Mouse (Mus musculus) layer of hippocampus, adult 18-20 months (tissue): ENCODE measurements around the gene 6030468B19Rik. TPM values are rescaled to one million over a fixed set of nuclear protein-coding genes. Genes with fewer than 3 reads are reported as not detected.
"Not testable (repeated sequence)": the region's sequence is repeated elsewhere in the genome, so short reads cannot be mapped to it uniquely, and the experiment has no call there.

Experiments
- DNase-seq, 2 experiments: peaks; one replicate each; pipeline ENCODE4 v3.0.0; 2022; ENCODE audit warnings: low spot score in 2 of 2
- total RNA-seq, 2 experiments: library from RNA; stranded (reverse); gene quantifications; 2 replicates each; pipeline ENCODE4 v1.2.3; 2021

The 6030468B19Rik gene
- total RNA-seq, 2 experiments from 2014 or later = 0.40 TPM; not detected in 1

DNA sequence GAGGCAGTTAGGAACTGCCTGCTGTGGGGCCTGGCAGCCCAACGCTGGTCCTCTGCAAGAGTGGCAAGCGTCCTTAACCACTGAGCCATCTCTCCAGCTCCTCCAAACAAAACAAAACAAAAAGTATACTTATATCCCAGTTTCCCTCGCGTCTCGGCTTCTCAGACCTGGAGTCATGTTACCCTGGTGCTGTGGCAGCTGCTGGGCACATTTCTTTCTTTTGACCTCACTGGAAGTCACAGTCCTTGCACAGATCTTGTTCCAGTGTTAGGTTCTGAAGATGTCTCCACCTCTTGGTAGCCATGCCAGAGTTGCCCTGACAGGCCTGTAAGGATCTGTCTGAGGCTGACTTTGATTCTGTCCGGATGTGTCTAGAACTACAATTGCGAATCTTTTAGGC, 4.2 kb downstream of the 6030468B19Rik start:
- no peak for DNase-seq

DNA sequence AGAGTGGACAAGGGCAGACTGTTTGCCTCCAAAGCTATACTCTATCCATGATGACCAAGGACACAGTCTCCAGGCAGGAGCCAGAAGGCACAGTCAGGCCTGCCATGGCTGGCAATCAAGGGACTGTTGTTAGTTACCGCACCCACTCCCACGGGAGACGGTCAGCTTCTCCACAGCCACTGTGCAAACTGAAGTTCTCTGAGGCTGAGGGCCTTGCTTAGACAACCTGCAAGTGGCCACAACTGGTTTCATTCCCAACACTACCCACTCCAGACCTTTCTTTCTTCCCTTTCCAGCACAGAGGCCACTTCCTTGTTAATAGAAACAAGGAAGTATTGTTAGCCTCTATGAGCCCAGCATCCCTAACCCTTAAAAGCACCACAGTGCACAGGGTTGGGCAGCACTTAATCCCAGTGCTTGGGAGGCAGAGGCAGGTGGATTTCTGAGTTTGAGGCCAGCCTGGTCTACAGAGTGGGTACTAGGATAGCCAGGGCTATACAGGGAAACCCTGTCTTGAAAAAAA, 5.8 kb downstream of the 6030468B19Rik start:
- DNase-seq = no peak

DNA sequence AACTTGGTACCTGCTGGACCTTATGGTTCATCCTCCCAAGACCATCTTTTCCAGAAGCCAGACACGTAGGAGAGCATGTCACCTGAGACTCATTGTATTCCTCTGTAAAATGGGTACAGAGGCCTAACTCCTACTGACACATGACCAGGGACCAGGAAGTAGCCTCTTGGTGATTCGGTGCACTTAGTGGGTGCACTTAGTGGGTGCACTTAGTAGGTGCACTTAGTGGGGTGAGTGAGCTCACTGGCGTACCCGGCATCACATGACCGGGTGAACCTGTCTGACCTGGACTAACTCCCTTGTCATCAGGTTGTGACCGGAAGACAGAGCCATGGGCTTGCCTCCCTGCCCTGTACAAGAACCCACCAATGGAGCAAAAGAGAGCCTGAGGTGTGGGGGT, 9.3 kb downstream of the 6030468B19Rik start:
- DNase-seq = no peak

DNA sequence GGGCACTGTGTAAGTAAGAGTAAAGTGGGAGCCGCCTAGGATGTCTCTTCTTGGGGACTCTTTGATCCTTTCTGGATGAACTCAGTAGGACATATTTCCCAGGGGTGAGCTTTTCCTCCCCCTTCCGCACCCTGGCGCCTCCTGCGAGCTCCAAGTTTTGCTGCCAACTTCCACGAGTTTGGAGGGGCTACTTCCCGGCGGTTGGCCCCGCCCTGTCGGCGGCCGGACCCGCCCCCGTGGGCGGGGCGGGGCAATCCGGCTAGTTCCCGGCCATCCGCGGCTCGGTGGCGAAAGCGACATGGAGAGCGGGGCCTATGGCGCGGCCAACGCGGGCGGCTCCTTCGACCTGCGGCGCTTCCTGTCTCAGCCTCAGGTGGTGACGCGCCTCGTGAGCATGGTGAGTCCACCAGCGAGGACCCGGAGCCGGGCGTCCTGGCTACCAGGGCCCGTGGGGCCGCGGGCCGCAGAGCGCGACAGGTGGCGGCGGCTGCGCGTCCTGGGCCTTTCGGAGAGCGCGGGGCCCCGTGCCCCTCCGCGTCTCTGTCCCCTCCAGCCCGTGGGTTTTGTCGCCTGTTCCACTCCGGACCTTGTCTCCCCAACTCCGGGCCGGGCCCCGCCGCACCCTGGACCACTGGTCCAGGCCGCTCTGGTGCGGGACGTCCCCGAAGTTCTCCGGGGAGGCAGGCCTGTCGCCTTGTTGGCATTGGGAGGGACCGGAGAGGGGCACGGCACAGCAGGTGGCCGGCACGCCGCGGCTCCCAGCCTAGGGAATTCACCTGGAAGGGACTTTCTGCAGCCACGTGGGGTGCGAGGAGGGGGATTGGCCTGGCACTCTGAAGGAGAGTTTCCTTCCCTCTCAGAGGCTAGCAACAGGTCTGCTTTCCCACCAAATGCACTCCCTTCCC, 12.2 kb downstream of the 6030468B19Rik start, which contains the start of the genes Gm20708 and Syngr2:
TSS of gene Gm20708 (plus strand) at position 262 of the 905 bp plus-strand sequence.
TSS of gene Syngr2 (plus strand) at position 262 of the 905 bp plus-strand sequence.
- peak in 1 of 2 experiments; percentile 30 for DNase-seq

DNA sequence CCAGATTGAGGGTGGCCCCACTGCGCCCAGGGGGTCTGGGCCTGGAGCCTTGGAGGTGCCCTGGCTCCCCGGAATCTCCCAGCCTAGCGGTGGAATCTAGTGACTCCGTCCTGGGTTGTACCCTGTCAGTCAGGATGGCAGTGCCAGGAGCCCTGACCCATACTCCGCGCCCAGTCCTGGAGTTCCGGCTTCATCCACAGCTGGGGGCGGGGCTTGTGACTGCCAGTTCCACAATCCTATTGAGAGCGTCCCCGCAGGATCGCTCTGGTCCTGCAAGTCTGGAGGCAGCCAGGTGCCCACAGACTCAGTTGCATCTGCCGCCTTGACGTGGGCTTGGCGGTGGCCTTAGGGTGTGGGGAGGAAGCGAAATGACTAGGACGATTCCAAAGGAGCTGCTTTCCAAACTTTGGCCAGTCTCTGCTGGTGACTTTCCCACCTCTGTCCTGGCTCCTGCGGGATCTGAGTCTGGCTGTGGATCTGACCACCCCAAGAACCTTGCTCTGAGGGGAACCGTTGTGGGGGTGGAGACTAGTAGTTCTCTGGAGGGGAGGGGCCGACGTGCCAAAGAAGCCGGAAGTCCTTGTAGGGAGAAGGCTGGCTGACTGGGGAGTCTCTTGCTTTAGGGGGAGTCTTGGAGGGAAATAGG, 13.1 kb downstream of the 6030468B19Rik start:
- DNase-seq = peak; percentile 36 to 67

DNA sequence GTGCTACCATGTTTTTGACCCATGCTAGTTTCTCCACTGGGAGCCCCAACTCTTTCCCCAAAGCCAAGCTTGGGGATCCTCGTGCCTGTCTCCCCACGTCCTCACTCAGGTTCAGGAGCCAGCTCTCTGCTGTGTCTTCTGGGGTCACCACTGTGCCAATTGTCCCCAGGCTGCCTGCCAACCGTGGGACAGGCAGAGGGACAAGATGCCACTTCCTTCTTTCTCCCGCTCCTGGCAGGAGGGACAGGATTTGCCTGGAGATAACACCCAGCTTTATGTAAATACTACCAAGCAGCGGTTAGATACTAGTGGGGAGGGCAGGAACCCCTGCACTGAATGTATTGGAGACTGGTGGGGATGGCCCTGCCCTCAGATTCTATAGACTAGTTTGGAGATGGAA, 16.4 kb downstream of the 6030468B19Rik start:
- no peak for DNase-seq

DNA sequence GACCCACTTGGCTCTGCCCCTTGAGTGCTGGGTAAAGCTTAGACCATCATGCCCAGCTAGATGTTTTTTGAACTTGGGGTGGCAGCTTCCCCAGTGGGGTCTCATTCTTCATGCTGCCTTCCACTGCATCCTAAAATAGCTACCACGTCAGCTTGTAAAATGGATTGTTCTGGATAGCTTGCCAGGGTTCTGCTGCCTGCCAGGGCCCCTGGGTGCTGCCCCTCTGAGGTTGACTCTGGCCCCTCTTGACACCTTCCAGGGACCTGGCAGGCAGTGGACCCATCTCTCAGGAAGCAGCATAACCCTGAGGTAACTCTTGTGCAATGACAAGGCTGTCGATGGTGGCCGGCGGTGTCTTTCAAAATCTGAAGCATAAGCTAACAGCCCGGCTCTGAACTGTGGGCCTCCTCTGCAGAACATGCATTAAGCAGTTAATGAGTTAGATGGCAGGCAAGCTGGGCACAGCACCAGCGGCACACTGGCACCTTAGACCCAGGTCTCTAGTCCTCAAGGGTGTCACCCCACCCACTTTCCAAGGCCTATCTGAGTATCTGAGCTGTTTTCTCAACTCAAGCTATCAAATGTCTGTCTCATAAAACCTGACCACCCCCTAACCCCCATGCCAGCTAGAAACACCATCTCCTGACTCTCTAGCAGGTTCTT, 17.4 kb downstream of the 6030468B19Rik start:
- DNase-seq = no peak

DNA sequence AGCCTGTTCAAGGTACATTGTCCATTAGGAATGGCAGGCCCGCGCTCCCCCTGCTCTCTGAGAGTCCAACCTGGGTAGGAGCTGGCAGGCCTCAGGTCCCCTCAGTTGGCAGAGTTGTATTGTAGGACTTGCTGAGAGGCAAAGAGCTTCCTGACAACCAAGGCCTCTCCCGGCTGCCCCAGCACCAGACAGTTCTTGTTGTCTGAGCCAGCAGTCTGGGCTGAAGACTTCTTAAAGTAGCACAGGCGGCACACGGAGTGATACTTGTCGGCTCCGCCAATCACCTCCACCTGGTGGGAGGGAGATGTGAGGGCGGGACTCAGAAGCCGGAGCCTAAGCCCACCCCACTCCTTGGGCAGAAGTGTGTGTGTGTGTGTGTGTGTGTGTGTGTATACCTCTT, 18.4 kb downstream of the 6030468B19Rik start:
- DNase-seq = not testable (repeated sequence)

DNA sequence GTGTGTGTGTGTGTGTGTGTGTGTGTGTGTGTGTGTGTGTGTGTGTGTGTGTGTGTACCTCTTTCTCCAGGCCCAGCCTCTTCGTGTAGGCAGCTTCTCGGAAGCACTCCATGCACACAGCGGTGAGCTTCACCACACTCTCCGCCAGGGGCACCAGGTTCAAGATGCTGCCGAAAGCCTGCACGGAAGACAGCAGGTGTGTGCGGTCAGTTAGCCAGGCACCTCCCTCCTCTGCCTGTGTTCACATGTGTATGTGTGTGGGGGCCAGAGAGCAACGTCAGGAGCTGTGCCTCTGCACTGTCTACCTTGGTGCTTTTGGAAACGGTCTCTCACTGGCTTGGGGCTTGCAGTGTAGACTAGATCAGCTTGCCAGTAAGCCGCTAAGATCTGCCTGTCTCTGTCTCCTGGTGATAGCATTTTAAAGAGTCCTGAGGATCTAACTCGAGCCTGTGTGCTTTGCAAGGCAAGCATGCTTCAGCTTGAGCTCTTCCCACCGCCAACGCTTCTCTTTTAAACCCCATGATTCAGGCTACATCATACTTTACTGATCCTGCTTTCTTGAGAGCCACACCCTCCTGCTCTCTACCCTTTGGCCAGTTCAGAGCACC, 19.0 kb downstream of the 6030468B19Rik start:
- DNase-seq = no peak

DNA sequence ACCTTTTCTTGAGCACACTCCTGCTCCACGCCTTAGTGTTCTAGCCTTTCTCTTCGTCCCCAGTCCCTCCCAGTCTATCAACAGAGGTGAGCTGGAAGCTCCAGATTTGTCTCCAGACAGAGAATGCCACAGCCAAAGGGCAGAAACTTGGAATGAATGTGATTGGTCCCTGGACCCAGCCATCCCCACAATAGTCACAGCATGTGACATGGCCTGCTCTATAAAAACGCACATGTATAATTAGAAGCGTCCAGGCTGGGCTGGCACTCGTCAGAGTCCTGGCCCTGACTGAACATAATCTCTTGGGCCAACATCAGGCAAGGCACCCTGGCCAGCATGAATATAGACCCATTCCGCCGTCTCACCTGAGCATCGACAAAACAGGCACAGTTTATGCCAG, 21.6 kb downstream of the 6030468B19Rik start:
- no peak for DNase-seq

DNA sequence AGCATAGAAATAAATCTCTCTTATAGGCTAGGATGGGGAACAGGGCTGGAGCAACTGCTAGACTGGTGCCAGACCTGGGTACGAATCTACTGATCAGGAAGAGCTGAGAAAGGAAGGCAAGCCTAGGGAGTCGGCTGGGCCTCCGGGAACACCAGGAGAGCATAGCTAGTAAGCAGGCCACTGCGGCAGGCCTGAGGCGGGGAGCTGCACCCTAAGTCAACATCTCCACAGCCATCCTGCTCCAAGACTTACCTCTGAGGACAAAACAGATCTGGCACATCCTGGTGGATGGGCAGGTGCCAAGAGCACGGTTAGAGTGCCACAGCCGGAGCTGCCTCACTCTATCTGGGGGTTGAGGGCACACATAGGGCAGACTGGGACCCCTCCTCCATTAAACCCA, 22.7 kb downstream of the 6030468B19Rik start:
- DNase-seq = no peak

DNA sequence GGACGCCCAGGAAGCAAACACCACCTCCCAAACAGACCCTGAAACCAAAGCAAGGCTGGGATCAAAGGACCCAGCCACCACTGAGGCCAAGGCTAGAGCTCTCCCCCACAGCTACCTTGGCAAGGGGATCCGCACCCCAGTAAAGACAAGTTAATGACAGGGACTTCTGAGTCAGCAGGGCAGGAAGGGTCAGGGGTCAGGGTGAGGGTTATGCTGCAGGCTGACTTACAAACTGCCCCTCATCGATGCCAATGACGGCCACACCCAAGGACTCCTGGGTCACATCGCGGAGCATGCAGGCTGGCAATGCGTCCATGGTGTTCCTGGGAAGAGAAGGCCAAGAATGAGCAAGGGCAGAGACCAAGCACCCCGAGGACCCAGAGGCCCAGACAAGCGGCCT, 24.4 kb downstream of the 6030468B19Rik start:
- no peak for DNase-seq

DNA sequence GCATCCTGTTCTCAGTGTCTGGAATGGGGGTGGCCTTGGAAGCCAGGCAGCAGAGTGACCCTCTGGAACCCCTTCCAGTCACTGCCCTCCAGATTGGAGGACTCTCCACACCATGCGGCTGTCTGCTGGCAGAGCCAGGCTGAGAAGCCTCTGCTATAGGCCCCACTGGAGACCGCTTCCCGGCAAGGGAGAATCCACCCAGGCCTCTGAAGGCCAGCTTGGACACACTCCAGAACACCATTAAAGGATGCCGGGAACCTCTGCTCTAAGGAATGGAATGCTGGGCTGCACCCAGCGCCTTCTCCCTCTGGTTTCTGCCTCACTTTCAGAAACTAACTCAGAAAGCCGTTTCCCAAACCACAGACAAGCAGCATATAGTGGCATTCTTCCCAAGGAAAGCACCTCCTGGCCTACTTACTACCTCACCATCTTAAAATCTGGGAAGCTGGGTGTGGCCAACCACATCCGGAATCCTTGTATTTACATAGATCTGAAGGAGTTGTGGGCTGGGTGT, 25.3 kb downstream of the 6030468B19Rik start:
- no peak for DNase-seq

DNA sequence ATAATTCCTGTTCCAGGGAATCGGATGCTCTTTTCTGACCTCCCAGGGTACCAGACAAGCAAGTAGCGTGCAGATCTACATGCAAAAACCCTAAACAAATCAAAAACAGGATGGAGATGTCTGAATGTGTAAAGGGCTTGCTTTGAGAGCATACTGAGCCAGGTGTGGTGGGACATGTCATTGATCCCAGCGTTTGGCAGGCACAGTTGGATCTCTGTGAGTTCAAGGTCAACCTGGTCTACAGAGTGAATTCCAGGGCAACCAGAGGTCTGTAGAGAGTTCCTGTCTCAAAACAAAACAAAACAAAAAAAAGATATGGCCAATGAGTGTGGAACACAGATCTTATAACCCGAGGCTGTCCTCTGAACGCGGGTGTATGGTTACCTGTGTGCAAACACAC, 26.0 kb downstream of the 6030468B19Rik start:
- no peak for DNase-seq

DNA sequence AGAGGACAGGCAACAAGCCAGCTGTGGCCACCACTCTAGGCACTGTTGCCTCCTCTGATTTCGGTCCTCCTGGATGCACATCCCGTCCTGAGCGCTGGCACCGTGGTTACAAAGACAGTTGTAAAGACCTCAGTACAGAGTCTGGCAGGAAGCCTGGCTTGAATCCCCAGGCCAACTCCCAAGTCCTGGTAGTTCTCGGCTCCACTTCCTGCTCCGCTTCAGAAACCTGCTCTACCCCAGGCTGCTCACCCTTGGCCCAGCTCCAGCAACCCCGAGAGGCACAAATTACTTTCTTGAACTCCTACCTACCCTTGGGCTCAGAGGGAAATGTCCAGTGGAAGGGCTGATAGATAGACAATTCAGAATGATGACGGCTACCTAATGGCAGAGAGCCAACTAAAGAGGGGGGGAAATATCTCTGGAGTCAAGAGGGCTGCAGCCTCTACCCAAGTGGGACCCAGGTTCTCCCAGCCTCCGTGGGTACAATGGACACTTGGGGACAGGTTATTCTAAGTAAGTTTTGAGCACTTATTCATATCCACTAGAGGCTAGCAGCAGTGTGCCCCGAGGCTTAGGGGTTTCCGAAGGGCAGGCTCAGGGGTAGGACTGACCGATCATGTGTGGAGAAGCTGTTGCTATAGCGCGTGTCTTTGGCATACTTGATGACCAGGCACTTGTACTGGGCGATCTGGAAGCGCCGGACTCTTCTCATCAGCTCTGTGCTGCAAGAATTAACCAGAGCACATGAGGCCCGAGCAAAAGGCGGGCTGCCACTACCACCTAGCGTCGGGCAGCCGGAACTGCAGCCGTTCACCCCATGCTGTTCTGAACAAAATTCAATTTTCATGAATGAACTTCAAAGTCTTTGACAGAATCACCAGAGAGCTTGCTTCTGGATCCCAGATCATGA, 26.9 kb downstream of the 6030468B19Rik start:
- peak; percentile 70 to 91 for DNase-seq

DNA sequence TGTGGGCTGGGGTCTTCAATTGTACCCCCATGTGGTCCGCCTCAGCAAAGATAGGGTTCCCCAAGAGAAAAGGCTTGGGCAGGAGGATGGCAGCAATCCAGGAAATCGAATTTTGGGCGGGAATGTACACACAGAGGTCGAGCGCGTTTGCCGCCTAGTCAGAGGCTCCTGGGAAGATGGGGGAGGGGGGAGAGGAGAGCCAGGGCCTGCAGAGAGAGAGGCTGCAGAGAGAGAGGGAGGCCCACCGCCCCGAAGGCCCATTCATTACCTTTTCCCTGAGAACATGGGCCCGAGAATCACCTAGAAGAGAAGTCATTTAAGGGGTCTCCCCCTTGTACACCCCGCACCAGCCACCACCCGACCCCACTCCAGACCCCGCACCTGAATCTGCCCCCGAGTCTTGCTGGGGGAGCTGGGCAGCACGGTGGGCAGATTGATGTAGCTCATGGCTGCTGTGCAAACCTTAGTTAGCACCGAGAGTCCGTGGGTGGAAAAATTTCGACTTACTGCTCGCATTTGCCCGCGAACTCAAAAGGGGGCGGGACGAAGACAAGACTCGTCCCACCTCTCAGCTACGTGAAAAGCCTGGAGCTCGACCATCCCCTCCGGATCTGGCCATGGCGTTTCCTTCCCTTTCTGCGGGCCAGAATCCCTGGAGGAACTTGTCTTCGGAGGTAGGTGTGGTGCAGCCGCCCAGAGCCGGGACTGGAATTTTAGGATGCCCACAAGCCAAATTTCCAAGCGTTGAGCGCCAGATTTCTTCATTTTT, 28.1 kb downstream of the 6030468B19Rik start, which contains the start of the genes Afmid and Tk1:
TSS of gene Afmid (plus strand) at position 592 of the 769 bp plus-strand sequence.
TSS of gene Tk1 (minus strand) at position 760 of the 769 bp plus-strand sequence.
- DNase-seq = peak in 1 of 2 experiments; percentile 31

DNA sequence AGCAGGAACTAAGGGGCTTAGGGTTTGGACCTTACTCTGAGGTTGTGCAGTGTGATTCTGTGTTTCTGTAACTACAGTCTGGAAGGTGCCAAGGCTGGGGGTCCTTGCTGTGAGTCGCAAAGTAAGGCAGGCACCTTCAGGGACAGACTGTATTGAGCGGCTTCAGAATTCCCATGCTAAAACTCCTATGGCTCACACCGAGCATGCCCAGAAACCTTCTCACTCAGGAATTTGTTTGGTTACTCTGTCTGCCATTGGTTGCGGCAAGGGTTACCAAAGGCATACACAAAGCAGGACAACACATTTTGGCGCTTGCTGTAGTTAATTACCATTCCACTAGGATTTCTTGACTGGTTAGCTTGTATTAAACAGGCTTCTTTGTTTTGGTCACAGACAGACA, 28.7 kb downstream of the 6030468B19Rik start:
- no peak for DNase-seq

DNA sequence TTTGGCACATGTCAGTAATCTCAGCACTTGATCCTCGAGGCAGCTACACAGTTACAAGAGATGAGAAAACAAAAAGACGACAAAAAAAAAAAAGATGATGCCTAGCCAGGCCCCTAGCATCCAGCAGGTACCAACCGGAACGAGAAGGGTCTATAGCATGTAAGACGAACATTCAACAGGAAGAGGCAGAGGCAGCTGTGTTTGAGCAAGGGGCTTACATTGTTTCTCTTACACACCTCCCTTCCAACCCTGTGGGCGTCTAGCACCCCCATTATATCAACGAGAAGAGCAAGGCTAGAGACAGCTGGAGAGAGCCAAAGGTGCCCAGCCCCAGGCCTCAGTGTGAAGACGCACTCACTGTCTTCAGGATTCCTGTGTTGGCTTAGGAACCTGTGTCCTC, 29.5 kb downstream of the 6030468B19Rik start:
- DNase-seq = no peak

DNA sequence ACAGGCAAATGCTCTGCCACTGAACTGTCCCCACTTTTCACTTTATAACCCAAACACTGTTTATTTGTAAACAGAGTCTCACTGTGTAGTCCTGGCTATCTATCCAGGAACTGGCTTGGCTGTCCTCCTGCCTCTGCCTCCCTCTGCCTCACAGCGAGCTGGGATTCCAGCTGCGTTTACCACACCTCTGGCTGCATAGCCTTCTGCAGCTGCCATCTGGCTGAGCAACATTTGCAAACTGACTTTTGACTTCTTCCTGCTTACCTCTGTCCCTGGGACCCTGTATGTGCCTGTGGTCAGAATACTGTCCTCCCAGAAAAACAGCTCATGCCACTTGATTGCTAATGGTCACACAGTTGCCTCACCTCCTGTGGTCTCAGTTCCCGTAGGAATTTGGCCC, 29.9 kb downstream of the 6030468B19Rik start:
- no peak for DNase-seq
